Mouse (Mus musculus) lung, postnatal 14 days (tissue): ENCODE measurements around the gene Mast1.

Source experiments
- DNase-seq: peaks from one replicate; pipeline ENCODE4 v3.0.0; 2021

Mast1 gene

GRCm38 (mm10) chr8:84936962-84937546 is at the start of gene Mast1:
Gene Mast1 (minus strand): TSS chr8:84937359.
- DNase-seq, result peak; percentile 66

GRCm38 (mm10) chr8:84986379-84986945 is 49.3 kb upstream of the Mast1 start:
- no peak for DNase-seq

- peak; percentile 94 for DNase-seq
These were observed 48.7 kb upstream of the Mast1 start for GRCm38 (mm10) chr8:84985684-84986378.

- peak; percentile 48 for DNase-seq
These were observed 48.0 kb upstream of the Mast1 start for GRCm38 (mm10) chr8:84985049-84985683.

- peak; percentile 73 for DNase-seq
These were observed 47.3 kb upstream of the Mast1 start for GRCm38 (mm10) chr8:84984294-84985048.

- no peak for DNase-seq
These were observed 45.4 kb upstream of the Mast1 start for GRCm38 (mm10) chr8:84982499-84983011.

GRCm38 (mm10) chr8:84981644-84982498 is 44.7 kb upstream of the Mast1 start:
- DNase-seq, result peak; percentile 51

- DNase-seq, result peak; percentile 90
These were observed 43.6 kb upstream of the Mast1 start for GRCm38 (mm10) chr8:84980622-84981358.

- peak; percentile 93 for DNase-seq
These were observed 42.7 kb upstream of the Mast1 start for GRCm38 (mm10) chr8:84979599-84980421.

- peak; percentile 97 for DNase-seq
These were observed 41.2 kb upstream of the Mast1 start, which contains the start of gene Junb for GRCm38 (mm10) chr8:84978248-84978940. Gene Junb (minus strand): TSS chr8:84978718.

GRCm38 (mm10) chr8:84977435-84978247 is 40.5 kb upstream of the Mast1 start:
- peak; percentile 73 for DNase-seq

GRCm38 (mm10) chr8:84976763-84977434 is 39.7 kb upstream of the Mast1 start:
- no peak for DNase-seq

GRCm38 (mm10) chr8:84976031-84976762 is 39.0 kb upstream of the Mast1 start:
- peak; percentile 98 for DNase-seq

GRCm38 (mm10) chr8:84975434-84975833 is 38.3 kb upstream of the Mast1 start:
- peak; percentile 80 for DNase-seq

- no peak for DNase-seq
These were observed 37.5 kb upstream of the Mast1 start for GRCm38 (mm10) chr8:84974543-84975142.

- peak; percentile 64 for DNase-seq
These were observed 36.8 kb upstream of the Mast1 start for GRCm38 (mm10) chr8:84973803-84974542.
